Mouse (Mus musculus) splenic B cell, adult 2 months (primary cell): ENCODE data around the gene Pcsk5.

Source experiments
- DNase-seq: peaks from one replicate; pipeline ENCODE4 v3.0.0-alpha.2; 2011; ENCODE audit warnings: low read depth, low spot score
- H3K27me3 ChIP-seq: 2 replicates; pipeline ENCODE4 v1.6.1; 2012; ENCODE audit warnings: mild to moderate bottlenecking, low read length, moderate library complexity, mixed read lengths; ENCODE audit not compliant: control insufficient read depth, poor library complexity, insufficient read depth, severe bottlenecking
- H3K36me3 ChIP-seq: 2 replicates; pipeline ENCODE4 v1.6.1; 2012; ENCODE audit warnings: mild to moderate bottlenecking, low read length, moderate library complexity, mixed read lengths; ENCODE audit not compliant: control insufficient read depth, poor library complexity, insufficient read depth, severe bottlenecking

The Pcsk5 gene

GRCm38 (mm10) chr19:17408591-17408990, 428.8 kb downstream of the Pcsk5 start:
- no peak for DNase-seq
- Histone ChIP-seq H3K27me3 (no peaks in the 10 kb centered on the region), H3K36me3 (no peaks in the 10 kb centered on the region)

- DNase-seq: no peak
- no peaks in the 10 kb centered on the region for H3K36me3 ChIP-seq
- H3K27me3 ChIP-seq: no peaks in the 10 kb centered on the region
Observed at GRCm38 (mm10) chr19:17406823-17407222, 430.6 kb downstream of the Pcsk5 start.

- no peaks in the 10 kb centered on the region for H3K27me3 ChIP-seq
- no peak for DNase-seq
- H3K36me3 ChIP-seq: peaks cover 10% of the 10 kb centered on the region
Observed at GRCm38 (mm10) chr19:17403175-17403574, 434.3 kb downstream of the Pcsk5 start.

GRCm38 (mm10) chr19:17400571-17400970, 436.9 kb downstream of the Pcsk5 start:
- Histone ChIP-seq H3K36me3 (peaks cover 10% of the 10 kb centered on the region), H3K27me3 (no peaks in the 10 kb centered on the region)
- no peak for DNase-seq

- peaks cover 10% of the 10 kb centered on the region for H3K36me3 ChIP-seq
- no peaks in the 10 kb centered on the region for H3K27me3 ChIP-seq
- DNase-seq: no peak
Observed at GRCm38 (mm10) chr19:17399965-17400364, 437.5 kb downstream of the Pcsk5 start.

- DNase-seq: no peak
- Histone ChIP-seq H3K27me3 (no peaks in the 10 kb centered on the region), H3K36me3 (peaks cover 10% of the 10 kb centered on the region)
Observed at GRCm38 (mm10) chr19:17397922-17398321, 439.5 kb downstream of the Pcsk5 start.

GRCm38 (mm10) chr19:17396802-17397201, 440.6 kb downstream of the Pcsk5 start:
- peak; percentile 39 for DNase-seq
- Histone ChIP-seq H3K27me3 (no peaks in the 10 kb centered on the region), H3K36me3 (peaks cover 10% of the 10 kb centered on the region)

GRCm38 (mm10) chr19:17393841-17394591, 443.4 kb downstream of the Pcsk5 start, which contains the start of gene Rfk:
TSS of gene Rfk (plus strand) at chr19:17394043.
- H3K27me3 ChIP-seq: no peaks in the 10 kb centered on the region
- peak; percentile 96 for DNase-seq
- H3K36me3 ChIP-seq: peaks cover 3% of the 10 kb centered on the region; the same call in 1 of the 2 replicates

- DNase-seq: no peak
- no peaks in the 10 kb centered on the region for H3K36me3 ChIP-seq
- H3K27me3 ChIP-seq: no peaks in the 10 kb centered on the region
Observed at GRCm38 (mm10) chr19:17392866-17393265, 444.6 kb downstream of the Pcsk5 start.

GRCm38 (mm10) chr19:17388404-17388803, 449.0 kb downstream of the Pcsk5 start:
- peak; percentile 62 for DNase-seq
- no peaks in the 10 kb centered on the region for H3K27me3 ChIP-seq
- no peaks in the 10 kb centered on the region for H3K36me3 ChIP-seq

GRCm38 (mm10) chr19:17386424-17386823, 451.0 kb downstream of the Pcsk5 start:
- H3K36me3 ChIP-seq: no peaks in the 10 kb centered on the region
- no peaks in the 10 kb centered on the region for H3K27me3 ChIP-seq
- no peak for DNase-seq

GRCm38 (mm10) chr19:17385426-17385825, 452.0 kb downstream of the Pcsk5 start:
- Histone ChIP-seq H3K27me3 (no peaks in the 10 kb centered on the region), H3K36me3 (no peaks in the 10 kb centered on the region)
- no peak for DNase-seq

- no peak for DNase-seq
- Histone ChIP-seq H3K27me3 (no peaks in the 10 kb centered on the region), H3K36me3 (no peaks in the 10 kb centered on the region)
Observed at GRCm38 (mm10) chr19:17385022-17385421, 452.4 kb downstream of the Pcsk5 start.

GRCm38 (mm10) chr19:17382807-17383397, 454.5 kb downstream of the Pcsk5 start:
- DNase-seq: no peak
- H3K36me3 ChIP-seq: no peaks in the 10 kb centered on the region
- H3K27me3 ChIP-seq: no peaks in the 10 kb centered on the region
